Mouse (Mus musculus) naive thymus-derived CD4-positive, alpha-beta T cell, adult 2 months (primary cell): ENCODE measurements around the gene Parp1.
"Not testable (repeated sequence)": the region's sequence is repeated elsewhere in the genome, so short reads cannot be mapped to it uniquely, and the experiment has no call there.

Source experiments
- DNase-seq: peaks from one replicate; pipeline ENCODE4 v3.0.0-alpha.2; 2011; ENCODE audit warnings: low read depth

The Parp1 gene

GRCm38 (mm10) chr1:180559454-180559853, 9.3 kb upstream of the Parp1 start:
- DNase-seq, result no peak

GRCm38 (mm10) chr1:180561187-180561586, 7.5 kb upstream of the Parp1 start:
- no peak for DNase-seq

- no peak for DNase-seq
Observed at GRCm38 (mm10) chr1:180564885-180565284, 3.8 kb upstream of the Parp1 start.

GRCm38 (mm10) chr1:180567761-180568160, 963 bp upstream of the Parp1 start:
- DNase-seq, result peak; percentile 13

- DNase-seq, result no peak
Observed at GRCm38 (mm10) chr1:180568248-180568647, 476 bp upstream of the Parp1 start.

- DNase-seq, result no peak
Observed at GRCm38 (mm10) chr1:180569453-180569852, 729 bp downstream of the Parp1 start.

GRCm38 (mm10) chr1:180570181-180570580, 1.5 kb downstream of the Parp1 start:
- DNase-seq, result no peak

- no peak for DNase-seq
Observed at GRCm38 (mm10) chr1:180571018-180571589, 2.4 kb downstream of the Parp1 start.

GRCm38 (mm10) chr1:180571721-180572120, 3.0 kb downstream of the Parp1 start:
- not testable (repeated sequence) for DNase-seq

GRCm38 (mm10) chr1:180572154-180572553, 3.4 kb downstream of the Parp1 start:
- DNase-seq, result no peak

GRCm38 (mm10) chr1:180576524-180576923, 7.8 kb downstream of the Parp1 start:
- no peak for DNase-seq

- DNase-seq, result no peak
Observed at GRCm38 (mm10) chr1:180577837-180578236, 9.1 kb downstream of the Parp1 start.

- no peak for DNase-seq
Observed at GRCm38 (mm10) chr1:180587792-180588442, 19.2 kb downstream of the Parp1 start.

- DNase-seq, result no peak
Observed at GRCm38 (mm10) chr1:180600578-180600977, 31.9 kb downstream of the Parp1 start.

- DNase-seq, result no peak
Observed at GRCm38 (mm10) chr1:180601806-180602205, 33.1 kb downstream of the Parp1 start.

- no peak for DNase-seq
Observed at GRCm38 (mm10) chr1:180604579-180604978, 35.9 kb downstream of the Parp1 start.

- DNase-seq, result no peak
Observed at GRCm38 (mm10) chr1:180606106-180606505, 37.4 kb downstream of the Parp1 start.

GRCm38 (mm10) chr1:180606796-180607577, 38.3 kb downstream of the Parp1 start:
- no peak for DNase-seq

GRCm38 (mm10) chr1:180607578-180607879, 38.8 kb downstream of the Parp1 start:
- no peak for DNase-seq

- not testable (repeated sequence) for DNase-seq
Observed at GRCm38 (mm10) chr1:180611842-180612241, 43.1 kb downstream of the Parp1 start.

- no peak for DNase-seq
Observed at GRCm38 (mm10) chr1:180616762-180617161, 48.0 kb downstream of the Parp1 start.

GRCm38 (mm10) chr1:180622389-180622788, 53.7 kb downstream of the Parp1 start:
- DNase-seq, result no peak

GRCm38 (mm10) chr1:180623911-180624310, 55.2 kb downstream of the Parp1 start:
- peak; percentile 37 for DNase-seq
